Mouse (Mus musculus) olfactory bulb, adult 2 months (tissue): ENCODE measurements around the gene Ano1.

Experiments
- CTCF ChIP-seq: fragments of 200-500 bp; IDR thresholded peaks from 2 replicates; pipeline ENCODE4 v1.5.1; 2012; ENCODE audit warnings: low read depth, mild to moderate bottlenecking, low read length, moderate library complexity; ENCODE audit not compliant: insufficient read depth
- POLR2A ChIP-seq: fragments of 200-500 bp; IDR thresholded peaks from 2 replicates; pipeline ENCODE4 v1.6.1; 2012; ENCODE audit warnings: mild to moderate bottlenecking, low read depth, low read length, moderate library complexity; ENCODE audit not compliant: insufficient read depth

- no peak for TF ChIP-seq POLR2A
- no peak for TF ChIP-seq CTCF
Observed at GRCm38 (mm10) chr7:144589508-144589907, 162.3 kb downstream of the Ano1 start.
